Mouse (Mus musculus) bone marrow macrophage, adult 2 months (primary cell): ENCODE data around the gene Higd1b.

ENCODE experiments used
- CTCF ChIP-seq: IDR thresholded peaks from 2 replicates; pipeline ENCODE4 v1.5.1; 2012; ENCODE audit warnings: low read depth, mild to moderate bottlenecking, low read length, moderate library complexity
- POLR2A ChIP-seq: IDR thresholded peaks from 2 replicates; pipeline ENCODE4 v1.6.1; 2012; ENCODE audit warnings: mild to moderate bottlenecking, low read depth, low read length, borderline replicate concordance

- TF ChIP-seq CTCF (no peak), POLR2A (no peak)
Measured at GRCm38 (mm10) chr11:102826476-102826875, 9.2 kb upstream of the Higd1b start.
